Mouse (Mus musculus) left cerebral cortex, adult 2 months (tissue): ENCODE measurements around the gene Cyp4f37. TPM values are rescaled to one million over a fixed set of nuclear protein-coding genes. Genes with fewer than 3 reads are reported as not detected.

ENCODE experiments used
- DNase-seq, 2 experiments: peaks; one replicate each; pipeline ENCODE4 v3.0.0; 2021 to 2022; ENCODE audit warnings: low spot score in 2 of 2, mixed read lengths in 1 of 2; ENCODE audit errors: extremely low spot score in 1 of 2
- H3K27ac ChIP-seq: fragments of 200-600 bp; 2 replicates; pipeline ENCODE4 v1.8.1; 2022
- H3K4me3 ChIP-seq: fragments of 200-600 bp; 2 replicates; pipeline ENCODE4 v1.8.1; 2022
- CTCF ChIP-seq: fragments of 200-600 bp; IDR thresholded peaks from 2 replicates; pipeline ENCODE4 v1.8.1; 2022; ENCODE audit warnings: antibody characterized with exemption, mild to moderate bottlenecking, moderate library complexity
- intact Hi-C: fragments of 180-260 bp; cut with DNase I; formaldehyde crosslinking; loops from one replicate; pipeline ENCODE4 v1.15.1; 2025
- total RNA-seq, 2 experiments: library from RNA; stranded (reverse); gene quantifications; 2 replicates each; pipeline ENCODE4 v1.2.3; 2021

Gene Cyp4f37
- total RNA-seq, 2 experiments from 2014 or later: not detected

DNA sequence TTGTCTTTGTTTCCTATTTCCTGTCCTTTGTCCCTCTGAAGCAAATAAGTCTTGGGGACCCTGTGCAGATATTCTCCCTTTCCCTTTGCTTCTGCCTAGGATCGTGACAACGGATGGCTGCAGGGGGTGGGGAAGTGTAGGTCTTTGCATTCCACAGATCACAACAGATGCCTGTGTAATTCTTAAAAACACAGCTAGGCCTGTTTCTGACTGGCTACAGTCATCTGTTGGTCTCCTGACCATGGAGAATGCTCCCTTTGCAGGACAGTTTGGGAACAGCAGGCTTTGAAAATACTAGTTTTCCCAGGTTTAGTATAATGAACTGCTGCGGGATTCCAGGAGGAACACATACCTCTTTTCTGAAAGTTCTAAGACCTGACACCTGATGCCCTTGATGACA is 15.2 kb downstream of the Cyp4f37 start:
- Histone ChIP-seq H3K4me3 (no peak overlapping the region), H3K27ac (no peak overlapping the region)
- no peak for TF ChIP-seq CTCF
- intact Hi-C loops: loop anchor here (10.0 kb wide), 2 partner anchors 228 to 258 kb away; partner anchors contain the start of gene Zfp870
- no peak for DNase-seq

DNA sequence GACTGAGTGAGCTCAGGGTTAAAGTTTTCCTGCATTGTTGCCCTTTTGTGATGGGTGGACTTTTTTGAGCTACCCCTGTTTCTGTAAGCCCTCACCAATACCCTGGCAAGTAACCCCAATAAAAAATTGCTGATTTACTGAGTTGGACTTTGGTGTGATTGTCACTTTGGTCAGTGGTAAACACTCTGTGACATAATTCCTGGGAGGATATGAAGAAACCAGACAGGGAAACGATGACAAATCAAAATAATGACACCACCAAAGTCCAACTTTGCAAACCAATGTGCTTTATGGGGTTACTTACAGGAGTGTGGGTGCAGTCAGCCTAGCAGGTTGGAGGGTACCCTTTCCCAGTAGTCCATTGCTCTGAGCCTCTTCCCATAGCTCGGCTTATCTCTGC is 16.0 kb downstream of the Cyp4f37 start:
- no peak overlapping the region for H3K27ac ChIP-seq
- DNase-seq: no peak
- intact Hi-C loops: loop anchor here (10.0 kb wide), 2 partner anchors 228 to 258 kb away; partner anchors contain the start of gene Zfp870
- no peak overlapping the region for H3K4me3 ChIP-seq
- no peak for TF ChIP-seq CTCF

DNA sequence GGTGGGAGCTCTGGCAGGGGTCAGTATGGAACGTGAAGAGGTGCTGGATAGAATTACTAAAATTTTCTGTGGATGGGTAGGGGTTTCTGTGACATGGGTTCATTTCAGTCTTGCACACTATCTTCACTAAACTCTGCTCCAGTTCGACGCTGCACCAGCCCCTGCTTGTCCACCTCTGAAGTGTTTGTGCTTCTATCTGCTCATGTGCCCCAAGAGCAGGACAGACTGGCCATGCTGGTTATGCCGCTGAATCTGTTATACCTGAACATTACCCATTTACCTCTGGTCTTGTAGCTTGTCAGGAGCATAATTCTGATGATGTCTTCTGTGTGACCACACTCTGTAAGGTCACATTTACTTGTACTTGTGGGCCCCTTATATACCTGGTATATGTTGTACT is 25.5 kb downstream of the Cyp4f37 start:
- DNase-seq: no peak
- intact Hi-C loops: no loop called here
- Histone ChIP-seq H3K27ac (no peak overlapping the region), H3K4me3 (no peak overlapping the region)
- no peak for TF ChIP-seq CTCF

DNA sequence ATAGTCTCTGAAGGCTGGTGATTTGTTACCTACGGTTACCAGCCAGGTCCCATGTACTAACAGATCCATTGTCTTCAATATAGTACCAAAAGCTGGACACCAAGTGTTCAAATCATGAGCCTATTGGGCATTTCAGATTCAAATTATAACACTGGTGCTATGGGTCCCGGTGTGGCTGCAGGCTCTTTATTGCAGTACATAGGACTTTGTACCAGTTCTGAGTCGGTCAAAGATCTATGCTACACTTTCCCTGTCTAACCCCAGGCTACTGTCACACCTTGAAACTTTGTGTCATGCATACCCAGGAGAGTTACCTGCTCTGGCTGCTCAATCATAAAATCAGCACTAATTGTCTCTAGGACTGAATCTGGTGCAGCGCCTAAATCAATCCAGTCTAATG is 32.8 kb downstream of the Cyp4f37 start:
- H3K27ac ChIP-seq: no peak overlapping the region
- intact Hi-C loops: no loop called here
- no peak for DNase-seq
- H3K4me3 ChIP-seq: no peak overlapping the region
- TF ChIP-seq CTCF: no peak

DNA sequence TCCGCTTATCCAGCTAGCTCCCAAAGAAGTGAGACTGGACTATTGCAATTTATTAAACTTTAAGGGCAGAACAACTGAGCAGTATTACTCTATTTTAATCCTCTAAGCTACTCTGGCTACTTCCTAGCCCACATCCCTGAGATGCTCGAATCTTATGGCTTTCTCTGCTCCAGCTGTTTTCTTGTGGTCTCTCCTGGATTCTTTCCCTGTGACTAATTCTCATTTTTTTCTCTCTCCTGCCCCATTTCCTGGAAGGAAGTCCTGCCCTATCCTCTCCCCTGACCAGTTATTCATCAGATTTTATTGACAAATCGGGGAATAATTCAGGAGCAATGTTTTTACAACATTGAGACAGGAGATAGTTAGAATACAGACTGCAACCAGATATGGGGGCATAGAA is 35.9 kb downstream of the Cyp4f37 start:
- DNase-seq: no peak
- intact Hi-C loops: no loop called here
- Histone ChIP-seq H3K4me3 (no peak overlapping the region), H3K27ac (no peak overlapping the region)
- no peak for TF ChIP-seq CTCF

DNA sequence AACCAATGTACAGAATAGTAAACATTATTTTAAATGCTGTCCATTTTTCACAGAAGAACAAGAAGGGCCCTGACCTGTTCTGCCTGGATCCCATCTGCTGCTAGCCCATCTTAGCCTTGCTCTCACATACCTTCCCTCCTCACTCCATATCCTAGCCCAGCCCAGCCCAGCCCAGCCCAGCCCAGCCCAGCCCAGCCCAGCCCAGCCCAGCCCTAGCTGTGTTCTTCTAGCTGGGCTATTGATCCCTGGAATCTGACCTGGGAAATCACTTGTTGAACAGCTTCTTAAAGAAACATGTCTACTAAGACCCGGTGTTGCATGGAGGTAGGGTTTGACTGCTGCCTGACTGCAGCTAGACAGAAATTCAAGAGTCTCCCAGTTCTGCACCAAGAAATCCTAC is 37.1 kb downstream of the Cyp4f37 start:
- Histone ChIP-seq H3K27ac (no peak overlapping the region), H3K4me3 (no peak overlapping the region)
- no peak for DNase-seq
- TF ChIP-seq CTCF: no peak
- intact Hi-C loops: no loop called here

DNA sequence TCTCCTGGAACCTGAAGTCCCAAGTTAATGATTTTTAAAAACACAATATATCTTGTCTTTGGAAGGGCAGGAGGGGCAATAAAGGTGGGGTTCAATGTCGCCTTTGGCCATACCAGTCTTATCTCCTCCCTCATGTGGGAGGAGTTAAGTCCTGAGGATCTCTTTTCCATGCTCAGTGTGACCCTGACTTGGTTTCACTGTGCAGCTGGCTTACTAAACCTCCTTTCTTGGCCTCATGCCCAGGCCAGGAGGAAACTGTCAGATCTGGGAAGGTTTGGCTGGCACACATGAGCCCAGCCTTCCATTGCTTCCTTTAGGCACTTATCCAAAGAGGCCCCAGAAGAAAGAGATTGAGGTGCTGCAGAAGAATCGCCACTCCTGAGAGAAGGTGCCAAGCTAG is 37.6 kb downstream of the Cyp4f37 start, which contains the start of gene Cyp4f40:
TSS of gene Cyp4f40 (plus strand) at position 189 of the 400 bp plus-strand sequence.
- no peak for TF ChIP-seq CTCF
- intact Hi-C loops: no loop called here
- peak in 1 of 2 experiments; percentile 7 for DNase-seq
- H3K4me3 ChIP-seq: no peak within 1 kb of the TSS
- H3K27ac ChIP-seq: no peak within 1 kb of the TSS

DNA sequence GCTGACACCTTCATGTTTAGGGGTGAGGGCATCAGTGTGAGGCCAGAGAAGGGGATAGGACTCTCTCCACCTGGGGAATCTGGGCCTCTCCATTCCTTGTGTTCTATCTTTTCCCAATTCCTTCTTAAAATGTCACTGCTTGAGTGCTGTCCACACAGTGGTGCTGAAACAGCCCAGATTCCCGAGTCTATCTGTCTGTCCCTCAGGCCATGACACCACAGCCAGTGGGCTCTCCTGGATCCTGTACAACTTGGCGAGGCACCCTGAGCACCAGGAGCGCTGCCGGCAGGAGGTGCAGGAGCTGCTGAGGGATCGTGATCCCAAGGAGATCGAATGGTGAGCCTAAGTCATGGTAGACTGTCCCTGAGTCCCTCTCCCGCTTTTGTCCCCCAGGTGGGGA is 52.9 kb downstream of the Cyp4f37 start:
- no peak for DNase-seq
- no peak for TF ChIP-seq CTCF
- H3K27ac ChIP-seq: no peak overlapping the region
- no peak overlapping the region for H3K4me3 ChIP-seq
- intact Hi-C loops: no loop called here

DNA sequence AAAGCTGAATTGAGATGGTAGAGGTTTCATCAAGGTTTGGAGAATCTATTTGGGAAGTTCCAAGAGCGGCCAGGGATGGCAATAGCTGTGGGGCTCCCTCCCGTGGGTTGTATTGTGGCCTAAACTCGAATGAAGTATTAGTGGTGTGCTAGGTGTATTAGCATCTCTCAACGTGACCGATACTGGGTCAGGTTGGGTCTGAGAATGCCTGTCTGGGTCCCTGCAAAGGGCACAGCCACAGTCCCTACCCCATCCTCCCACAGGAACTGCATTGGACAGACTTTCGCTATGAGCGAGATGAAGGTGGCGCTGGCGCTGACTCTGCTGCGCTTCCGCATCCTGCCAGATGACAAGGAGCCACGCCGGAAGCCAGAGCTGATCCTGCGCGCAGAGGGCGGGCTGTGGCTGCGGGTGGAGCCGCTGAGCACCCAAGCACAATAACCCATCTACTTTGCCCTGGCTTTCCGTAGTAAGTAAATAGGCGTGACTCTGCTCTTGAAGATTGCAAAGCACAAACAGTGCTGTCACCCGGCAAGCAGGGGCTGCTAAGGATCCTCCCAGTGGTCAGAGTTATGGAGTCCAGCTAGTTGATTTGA is 55.0 kb downstream of the Cyp4f37 start:
- no peak overlapping the region for H3K4me3 ChIP-seq
- no peak for TF ChIP-seq CTCF
- intact Hi-C loops: no loop called here

DNA sequence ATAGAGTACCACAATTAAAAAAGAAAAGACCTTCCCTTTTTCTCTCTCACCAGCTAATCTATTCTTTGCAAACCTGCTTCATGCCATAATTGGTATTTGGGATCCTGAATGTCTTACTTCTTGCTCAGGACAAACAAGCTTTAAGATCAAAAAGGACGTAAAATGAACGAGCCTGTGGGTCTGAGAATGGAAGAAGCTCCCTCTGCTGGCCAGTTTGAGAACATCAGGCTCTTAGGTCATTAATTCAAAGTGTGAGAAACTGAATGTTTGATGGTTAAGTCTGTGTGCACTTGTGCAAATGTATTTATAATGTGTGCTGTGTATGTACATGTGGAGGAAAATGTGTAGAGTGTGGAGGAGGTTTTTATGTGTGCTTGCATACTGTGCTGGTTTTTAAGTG is 59.3 kb downstream of the Cyp4f37 start:
- peak; percentile 75 for TF ChIP-seq CTCF
- DNase-seq: peak; percentile 11 to 22

More for the DNA sequence above, 55.0 kb downstream of the Cyp4f37 start:
- H3K27ac ChIP-seq: no peak overlapping the region
- DNase-seq: no peak

DNA sequence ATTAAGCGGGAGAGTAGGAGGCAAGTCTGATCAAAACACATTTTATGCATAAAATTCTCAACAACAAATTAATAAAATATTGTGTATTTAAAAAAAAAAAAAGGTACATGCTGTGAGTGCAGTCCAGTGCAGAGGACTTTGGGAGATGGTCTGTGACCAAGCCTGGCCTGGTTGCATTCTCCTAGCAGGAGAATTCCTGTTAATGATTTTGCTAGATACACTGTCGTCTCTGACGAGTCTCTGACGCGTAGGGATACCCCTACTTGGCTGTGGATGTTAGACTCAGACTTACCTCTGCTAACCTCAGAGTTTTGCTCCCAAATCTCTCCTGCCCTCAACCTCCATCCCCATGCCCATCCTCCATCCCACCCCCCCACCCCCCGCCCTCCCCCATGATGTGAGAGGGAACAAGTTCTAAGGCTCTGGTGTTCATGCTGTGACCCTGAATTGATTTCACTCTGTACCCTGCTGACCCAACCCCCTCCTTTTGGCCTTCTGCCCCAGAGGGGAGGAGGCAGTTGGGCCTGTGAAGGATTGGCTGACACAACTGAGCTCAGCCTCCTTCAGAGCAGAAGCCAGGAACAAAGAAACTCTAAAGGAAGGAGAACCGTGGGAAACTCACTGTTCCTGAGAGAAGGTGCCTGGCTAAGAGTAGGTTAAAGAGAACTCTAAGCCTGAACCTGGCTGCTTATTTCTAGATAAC is 64.1 kb downstream of the Cyp4f37 start, which contains the start of gene Cyp4f15:
TSS of gene Cyp4f15 (plus strand) at position 580 of the 703 bp plus-strand sequence.
- intact Hi-C loops: no loop called here
- peak; percentile 35 to 60 for DNase-seq
- H3K4me3 ChIP-seq: peak within 1 kb of the TSS; percentile 16; the same call in 1 of the 2 replicates
- H3K27ac ChIP-seq: no peak within 1 kb of the TSS
- TF ChIP-seq CTCF: no peak

More for the DNA sequence above, 59.3 kb downstream of the Cyp4f37 start:
- Histone ChIP-seq H3K4me3 (no peak overlapping the region), H3K27ac (no peak overlapping the region)
- intact Hi-C loops: loop anchor here (1.0 to 2.0 kb wide), 2 partner anchors 46 to 129 kb away; no protein-coding TSS in a partner anchor

Other genes starting within 250 kb of the Cyp4f37 start
- 10 to 100 TPM; 45.9 to 48.4 TPM for gene Wiz, start 231.9 kb upstream of the Cyp4f37 start, total RNA-seq
- 1 to 10 TPM; 3.8 to 5.2 TPM for gene Rasal3, start 217.7 kb upstream of the Cyp4f37 start, total RNA-seq
- not detected for gene Pglyrp2, start 197.1 kb upstream of the Cyp4f37 start, total RNA-seq
- gene Cyp4f39, start 168.6 kb upstream of the Cyp4f37 start, total RNA-seq: not detected
- gene Cyp4f17, start 115.3 kb upstream of the Cyp4f37 start, total RNA-seq: 1 to 10 TPM; 3.6 to 5.1 TPM
- 1 to 10 TPM; 6.0 to 6.1 TPM for gene Cyp4f16, start 84.8 kb upstream of the Cyp4f37 start, total RNA-seq
- gene Cyp4f40, start 37.6 kb downstream of the Cyp4f37 start, total RNA-seq: not detected
- gene Cyp4f15, start 64.3 kb downstream of the Cyp4f37 start, total RNA-seq: 10 to 100 TPM; 16.4 to 20.7 TPM
- 10 to 100 TPM; 82.0 to 84.9 TPM for gene Zfp871, start 167.0 kb downstream of the Cyp4f37 start, total RNA-seq
- gene Zfp811, start 188.6 kb downstream of the Cyp4f37 start, total RNA-seq: 1 to 10 TPM; 6.3 to 6.5 TPM
- 10 to 100 TPM; 28.4 to 31.1 TPM for gene Zfp799, start 209.0 kb downstream of the Cyp4f37 start, total RNA-seq